Mouse (Mus musculus) heart, embryonic 13.5 days (tissue): ENCODE data around the gene Reck. TPM values are rescaled to one million over a fixed set of nuclear protein-coding genes. Genes with fewer than 3 reads are reported as not detected.

ENCODE experiments used
- ATAC-seq: fragments of 200-750 bp; cut with Nextera tagmentation; 2 replicates; pipeline ENCODE4 v1.8.0; 2017; ENCODE audit warnings: moderate TSS enrichment; ENCODE audit not compliant: insufficient number of reproducible peaks, low FRiP score, low TSS enrichment; ENCODE audit errors: extremely low read depth
- H3K27ac ChIP-seq: fragments of 300-500 bp; sonication (generic); replicated peaks from 2 replicates; pipeline ENCODE4 v1.5.1; 2015; ENCODE audit warnings: moderate library complexity, mild to moderate bottlenecking, inconsistent platforms
- H3K27me3 ChIP-seq: fragments of 300-500 bp; sonication (generic); replicated peaks from 2 replicates; pipeline ENCODE4 v1.6.1; 2015; ENCODE audit warnings: mild to moderate bottlenecking, inconsistent platforms
- H3K36me3 ChIP-seq: fragments of 300-500 bp; sonication (generic); 2 replicates; pipeline ENCODE4 v1.6.1; 2015; ENCODE audit warnings: mild to moderate bottlenecking, inconsistent platforms
- H3K4me1 ChIP-seq: fragments of 300-500 bp; sonication (generic); 2 replicates; pipeline ENCODE4 v1.6.1; 2015; ENCODE audit warnings: inconsistent platforms
- H3K4me2 ChIP-seq: fragments of 300-500 bp; sonication (generic); 2 replicates; pipeline ENCODE4 v1.6.1; 2015; ENCODE audit warnings: inconsistent platforms, mild to moderate bottlenecking, moderate library complexity
- H3K4me3 ChIP-seq: fragments of 300-500 bp; sonication (generic); 2 replicates; pipeline ENCODE4 v1.5.1; 2015; ENCODE audit warnings: moderate library complexity, mild to moderate bottlenecking, inconsistent platforms
- H3K9ac ChIP-seq: fragments of 300-500 bp; sonication (generic); 2 replicates; pipeline ENCODE4 v1.6.1; 2015; ENCODE audit warnings: inconsistent platforms, mild to moderate bottlenecking, moderate library complexity
- H3K9me3 ChIP-seq: fragments of 300-500 bp; sonication (generic); 2 replicates; pipeline ENCODE4 v1.6.1; 2016; ENCODE audit warnings: inconsistent platforms
- WGBS: fragments of 180-500 bp; shearing (Covaris S2); methylation state at CpG from one replicate; pipeline ENCODE4 v1.1.7; 2015; ENCODE audit warnings: mixed read lengths; 5-methylcytosine and 5-hydroxymethylcytosine counted together
- polyA plus RNA-seq: library from polyadenylated mRNA; unstranded; fragments of >200 nt; fragmentation: Nextera tagmentation; extraction: Ambion mirVana; gene quantifications from 2 replicates; pipeline ENCODE4 v1.2.1, GENCODE M21; 2015

The Reck gene
- polyA plus RNA-seq, 1 experiment from 2014 or later = 13.4 TPM

DNA sequence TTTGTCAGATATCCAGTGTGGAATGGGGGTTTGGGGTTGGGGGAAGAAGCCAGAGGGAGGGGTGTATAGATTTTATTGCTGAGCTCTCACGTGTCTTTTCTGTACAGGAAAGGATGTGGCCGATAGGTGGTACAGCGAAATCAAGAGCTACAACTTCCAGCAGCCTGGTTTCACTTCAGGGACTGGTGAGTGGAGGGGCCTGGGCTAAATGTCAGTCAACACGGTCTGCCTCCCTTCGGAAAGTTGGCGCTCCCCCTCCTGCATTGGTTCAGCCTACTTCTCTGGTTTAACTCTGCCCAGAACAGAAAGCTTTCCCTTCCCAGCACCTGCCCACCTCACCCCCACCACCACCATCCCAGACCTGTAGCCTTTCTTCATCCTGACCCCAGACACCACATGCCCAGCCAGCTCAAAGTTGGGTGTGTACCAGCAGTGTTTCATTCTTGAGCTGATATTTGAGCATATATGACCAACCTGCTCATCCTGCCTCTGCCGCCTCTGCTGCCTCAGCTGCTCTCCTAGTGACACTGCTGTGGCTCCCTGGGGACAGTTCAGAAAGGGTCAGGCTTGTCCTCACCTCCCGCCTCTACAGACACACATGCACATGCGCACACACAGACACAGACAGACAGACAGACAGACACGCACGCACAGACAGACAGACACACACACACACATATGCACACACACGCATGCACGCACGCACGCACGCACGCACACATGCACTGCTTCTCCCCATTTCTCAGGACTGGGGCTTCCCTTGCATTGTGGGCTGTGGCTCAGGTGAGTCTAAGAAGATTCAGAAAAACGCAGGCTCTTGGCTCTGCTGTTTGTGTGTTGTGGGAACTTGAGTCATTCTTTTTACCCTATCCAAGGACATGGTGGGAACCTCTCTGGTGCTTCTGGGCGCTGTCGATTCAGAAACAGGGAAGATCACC, 95.3 kb downstream of the Reck start:
- H3K4me3 ChIP-seq = no peak overlapping the region
- peaks cover 59% of the 10 kb centered on the region for H3K4me1 ChIP-seq
- WGBS = 83% methylated on average over 20 of the region's 20 CpGs
- H3K27ac ChIP-seq = 0 out of 2 replicates have a peak overlapping the region, but pooled peaks have one; percentile 24
- no peak overlapping the region for H3K9ac ChIP-seq
- H3K27me3 ChIP-seq = no peaks in the 10 kb centered on the region
- ATAC-seq = no peak
- no peak overlapping the region for H3K4me2 ChIP-seq
- no peaks in the 10 kb centered on the region for H3K9me3 ChIP-seq
- H3K36me3 ChIP-seq = peaks cover 25% of the 10 kb centered on the region

DNA sequence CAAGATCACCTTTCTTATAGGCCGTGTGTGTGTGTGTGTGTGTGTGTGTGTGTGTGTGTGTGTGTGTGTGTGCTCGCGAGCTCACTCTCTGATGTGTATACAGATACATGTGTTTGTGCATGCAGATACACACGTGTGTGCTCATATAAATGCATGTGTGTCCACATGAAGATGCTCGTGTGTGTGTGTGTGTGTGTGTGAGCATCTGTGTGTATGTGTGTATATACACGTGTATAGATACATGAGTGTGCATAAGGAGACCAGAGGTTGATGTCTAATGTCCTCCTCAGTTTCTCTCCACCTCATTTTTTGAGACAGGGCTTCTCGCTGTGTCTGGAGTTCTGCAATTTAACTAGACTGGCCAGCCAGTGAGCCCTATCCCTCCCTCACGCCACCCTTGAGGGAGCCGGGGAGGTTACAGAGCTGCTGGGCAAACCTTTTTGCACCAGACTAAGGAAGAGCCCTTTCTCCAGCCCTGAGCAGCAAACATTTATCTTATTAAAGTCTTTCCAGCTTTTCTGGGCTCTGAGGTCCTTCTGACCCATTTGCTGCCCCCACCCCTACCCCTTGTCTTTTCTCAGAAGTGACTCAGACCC, 96.3 kb downstream of the Reck start:
- Histone ChIP-seq H3K9me3 (no peaks in the 10 kb centered on the region), H3K9ac (peak overlapping the region; percentile 60; the same call in 1 of the 2 replicates), H3K4me2 (peak overlapping the region; percentile 51), H3K36me3 (peaks cover 26% of the 10 kb centered on the region), H3K27me3 (no peaks in the 10 kb centered on the region), H3K4me3 (peak overlapping the region; percentile 20), H3K27ac (peak overlapping the region; percentile 89), H3K4me1 (peaks cover 52% of the 10 kb centered on the region)
- no peak for ATAC-seq
- WGBS = 64% methylated on average over 9 of the region's 9 CpGs

DNA sequence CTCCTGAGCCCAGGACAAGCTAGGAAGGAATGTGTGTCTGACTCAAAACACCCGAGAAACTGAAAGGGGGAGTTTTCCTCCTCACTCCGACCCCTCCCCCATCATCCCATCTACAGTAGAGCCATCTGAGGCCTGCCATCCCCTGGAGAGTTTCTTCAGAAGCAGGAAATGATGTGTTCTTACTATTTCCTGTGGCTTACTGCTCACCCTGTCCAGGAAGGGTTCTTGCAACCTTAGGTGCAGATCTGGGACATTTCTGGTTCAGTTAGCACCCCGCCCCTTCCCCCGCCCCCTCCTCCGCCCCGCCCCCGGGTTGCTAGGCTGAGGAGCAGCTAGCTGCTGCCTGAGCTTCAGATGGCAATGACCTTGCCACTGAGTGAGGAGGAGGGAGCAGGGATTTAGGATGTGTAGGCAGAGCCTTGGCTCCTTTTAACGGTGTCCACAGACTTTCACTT, 96.8 kb downstream of the Reck start:
- peak overlapping the region; percentile 20 for H3K4me3 ChIP-seq
- ATAC-seq = peak; percentile 49; the same call in 1 of the 2 replicates
- H3K9me3 ChIP-seq = no peaks in the 10 kb centered on the region
- H3K4me1 ChIP-seq = peaks cover 52% of the 10 kb centered on the region
- H3K36me3 ChIP-seq = peaks cover 30% of the 10 kb centered on the region
- 7% methylated on average over 8 of the region's 8 CpGs for WGBS
- H3K27me3 ChIP-seq = no peaks in the 10 kb centered on the region
- H3K27ac ChIP-seq = peak overlapping the region; percentile 89
- H3K4me2 ChIP-seq = peak overlapping the region; percentile 51
- H3K9ac ChIP-seq = peak overlapping the region; percentile 60; the same call in 1 of the 2 replicates

DNA sequence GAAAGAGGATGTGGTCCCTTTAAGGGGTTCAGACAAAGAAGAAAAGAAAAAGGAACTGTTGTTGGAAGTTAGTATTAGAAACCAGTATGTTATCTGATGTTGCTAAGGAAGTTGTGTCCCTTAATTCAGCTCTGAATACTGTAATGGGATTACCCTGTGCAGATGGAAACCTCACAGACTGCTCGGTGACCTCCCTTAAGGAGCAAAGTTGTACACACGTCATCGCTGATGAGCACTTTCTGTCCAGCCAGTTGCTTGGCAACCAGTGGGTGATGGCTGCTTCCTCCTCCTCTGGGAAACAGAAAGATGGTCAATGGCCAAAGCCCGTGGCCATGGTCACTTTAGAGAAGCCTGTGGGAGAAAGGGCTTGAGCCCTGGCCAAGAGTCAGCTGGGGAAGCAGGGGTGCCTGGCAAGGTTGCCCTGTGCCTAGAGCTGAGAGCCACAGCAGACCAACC, 98.2 kb downstream of the Reck start:
- H3K4me1 ChIP-seq = peaks cover 50% of the 10 kb centered on the region
- H3K27me3 ChIP-seq = no peaks in the 10 kb centered on the region
- H3K9me3 ChIP-seq = no peaks in the 10 kb centered on the region
- peaks cover 34% of the 10 kb centered on the region for H3K36me3 ChIP-seq
- 45% methylated on average over 4 of the region's 4 CpGs for WGBS
- H3K27ac ChIP-seq = 0 out of 2 replicates have a peak overlapping the region, but pooled peaks have one; percentile 43
- H3K4me2 ChIP-seq = no peak overlapping the region
- H3K4me3 ChIP-seq = no peak overlapping the region
- no peak overlapping the region for H3K9ac ChIP-seq
- no peak for ATAC-seq

DNA sequence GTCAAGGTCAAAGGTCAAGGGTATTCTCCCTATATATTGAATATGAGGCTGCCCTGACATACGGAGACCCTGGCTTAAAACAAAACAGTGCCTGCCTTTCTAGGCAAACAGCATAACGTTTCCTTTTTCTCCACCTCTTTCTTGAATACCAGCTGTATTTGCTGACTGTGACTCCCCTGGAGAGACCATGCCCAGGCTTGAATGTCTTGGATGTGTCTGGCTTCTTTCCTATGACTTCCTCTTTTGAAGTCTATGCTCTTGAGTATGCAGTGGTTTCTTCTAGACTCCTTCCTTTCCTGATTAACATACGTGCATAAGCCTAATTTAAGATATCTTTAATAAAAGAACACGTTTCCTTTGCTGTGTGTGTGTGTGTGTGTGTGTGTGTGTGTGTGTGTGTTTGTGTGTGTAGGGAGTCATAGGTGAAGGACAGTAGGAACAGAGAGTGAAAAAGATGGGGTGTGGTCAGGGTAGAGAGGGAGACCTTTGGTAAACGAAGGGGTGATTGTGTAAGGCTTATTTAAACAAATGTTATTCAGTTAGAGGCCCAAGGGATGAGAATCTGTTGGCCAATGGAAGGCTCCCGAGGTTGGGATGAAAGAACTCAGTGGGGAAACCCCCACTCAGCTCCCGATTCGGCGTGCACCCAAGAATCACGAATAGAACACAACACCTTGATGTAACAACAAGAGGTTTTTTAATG, 99.7 kb downstream of the Reck start:
- peaks cover 34% of the 10 kb centered on the region for H3K36me3 ChIP-seq
- no peaks in the 10 kb centered on the region for H3K27me3 ChIP-seq
- no peak overlapping the region for H3K4me3 ChIP-seq
- H3K9me3 ChIP-seq = no peaks in the 10 kb centered on the region
- H3K4me2 ChIP-seq = no peak overlapping the region
- 82% methylated on average over 10 of the region's 10 CpGs for WGBS
- no peak for ATAC-seq
- peaks cover 50% of the 10 kb centered on the region for H3K4me1 ChIP-seq
- H3K9ac ChIP-seq = no peak overlapping the region
- no peak overlapping the region for H3K27ac ChIP-seq

DNA sequence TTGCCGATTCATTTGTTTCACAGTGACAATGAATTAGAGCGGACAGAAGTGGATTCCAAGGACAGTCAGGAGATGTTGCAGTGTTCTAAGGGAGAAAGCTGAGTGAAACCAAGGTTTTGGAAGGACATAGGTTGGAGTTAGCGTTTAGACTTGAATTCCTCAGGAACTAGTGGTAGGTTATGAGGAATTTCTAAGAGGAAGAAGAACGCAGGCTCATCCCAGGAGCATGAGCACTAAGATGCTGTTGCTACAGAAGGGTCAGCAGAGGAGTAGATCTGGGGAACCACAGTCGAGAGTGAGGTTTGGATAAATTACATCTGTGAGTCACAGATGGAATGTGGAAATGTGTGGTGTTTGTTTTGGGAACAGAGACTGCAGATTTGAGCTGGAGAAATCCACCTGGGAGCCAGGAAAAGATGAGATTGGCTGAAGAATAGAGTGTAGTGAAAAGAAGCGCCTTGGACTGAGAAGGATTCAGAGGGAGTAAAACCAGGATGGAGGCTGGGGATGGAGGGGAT, 101.0 kb downstream of the Reck start:
- Histone ChIP-seq H3K36me3 (peaks cover 23% of the 10 kb centered on the region), H3K9ac (no peak overlapping the region), H3K4me2 (no peak overlapping the region), H3K27me3 (no peaks in the 10 kb centered on the region), H3K4me3 (no peak overlapping the region), H3K4me1 (peaks cover 47% of the 10 kb centered on the region), H3K27ac (no peak overlapping the region), H3K9me3 (no peaks in the 10 kb centered on the region)
- 78% methylated on average over 6 of the region's 6 CpGs for WGBS
- no peak for ATAC-seq

DNA sequence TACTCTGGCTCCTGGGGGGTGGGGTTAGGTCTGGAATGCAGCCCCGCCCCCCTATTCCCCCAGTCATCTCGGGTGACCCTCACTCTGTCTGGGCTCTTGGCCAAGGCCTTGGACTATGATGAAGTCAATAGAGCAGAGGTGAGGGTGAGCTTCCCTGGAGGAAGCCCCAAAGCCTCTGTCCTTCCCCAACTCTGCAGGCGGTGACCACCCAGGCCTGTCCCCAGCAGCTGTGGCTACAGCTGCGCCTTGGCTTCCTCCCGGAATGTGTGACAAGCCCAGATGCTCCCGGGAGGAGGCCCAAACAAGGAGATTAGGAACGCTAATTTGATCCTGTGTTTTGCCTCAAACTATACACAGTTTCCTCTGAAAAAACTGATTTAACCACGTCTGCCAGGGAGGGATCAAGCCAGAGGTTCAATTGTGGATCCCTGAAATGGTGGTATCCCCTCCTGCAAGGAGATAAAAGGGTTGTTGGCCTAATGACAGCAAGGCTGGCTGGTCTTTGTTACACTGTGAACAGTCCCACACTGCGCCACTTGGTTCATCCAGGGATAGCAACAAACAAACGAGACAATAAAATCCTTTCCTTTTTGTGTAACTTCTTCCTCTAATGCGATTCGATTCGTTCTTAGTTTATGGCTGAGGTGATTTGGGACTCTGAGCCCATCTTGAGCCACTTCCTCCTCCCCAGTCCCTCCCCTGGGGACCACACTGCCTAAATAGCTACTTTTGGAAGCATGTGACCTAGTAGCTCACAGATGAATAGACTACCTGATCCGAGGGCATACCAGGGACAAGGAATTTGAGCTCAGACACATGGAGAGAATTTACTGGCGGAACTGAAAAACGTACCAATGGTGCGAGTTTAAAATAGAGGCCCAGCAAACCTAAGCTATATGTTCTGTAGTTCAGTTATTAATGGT, 103.5 kb downstream of the Reck start:
- H3K4me1 ChIP-seq = peaks cover 28% of the 10 kb centered on the region
- peaks cover 5% of the 10 kb centered on the region; the same call in 1 of the 2 replicates for H3K27me3 ChIP-seq
- H3K9me3 ChIP-seq = no peaks in the 10 kb centered on the region
- peak overlapping the region; percentile 59 for H3K27ac ChIP-seq
- H3K4me2 ChIP-seq = no peak overlapping the region
- H3K4me3 ChIP-seq = no peak overlapping the region
- peak overlapping the region; percentile 66 for H3K9ac ChIP-seq
- WGBS = 34% methylated on average over 17 of the region's 17 CpGs
- ATAC-seq = 0 out of 2 replicates have a peak, but pooled peaks have one; percentile 16
- H3K36me3 ChIP-seq = peaks cover 23% of the 10 kb centered on the region

DNA sequence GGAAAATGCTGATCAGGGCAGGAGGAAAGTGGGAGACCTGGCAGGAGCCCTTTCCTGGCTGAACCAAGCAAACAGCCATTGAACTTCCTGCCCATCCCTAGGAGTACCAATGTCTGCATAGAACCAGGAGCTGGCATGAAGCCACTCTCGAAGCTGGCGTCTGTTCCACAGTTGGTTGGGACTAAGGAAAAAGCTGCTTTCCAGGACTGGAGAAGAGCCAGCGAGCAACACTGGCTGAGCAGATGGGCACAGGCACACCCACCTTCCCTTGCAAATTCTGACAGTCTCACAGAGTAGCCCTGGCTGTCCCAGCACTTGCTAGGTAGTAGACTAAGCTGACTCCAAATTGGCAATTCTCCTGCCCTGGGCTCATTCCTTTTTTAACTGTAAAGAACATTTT, 104.4 kb downstream of the Reck start:
- Histone ChIP-seq H3K9me3 (no peaks in the 10 kb centered on the region), H3K4me2 (no peak overlapping the region), H3K9ac (no peak overlapping the region), H3K4me1 (peaks cover 25% of the 10 kb centered on the region), H3K4me3 (no peak overlapping the region), H3K36me3 (peaks cover 16% of the 10 kb centered on the region), H3K27ac (no peak overlapping the region), H3K27me3 (peaks cover 7% of the 10 kb centered on the region; the same call in 1 of the 2 replicates)
- ATAC-seq = no peak
- 78% methylated on average over 3 of the region's 3 CpGs for WGBS

DNA sequence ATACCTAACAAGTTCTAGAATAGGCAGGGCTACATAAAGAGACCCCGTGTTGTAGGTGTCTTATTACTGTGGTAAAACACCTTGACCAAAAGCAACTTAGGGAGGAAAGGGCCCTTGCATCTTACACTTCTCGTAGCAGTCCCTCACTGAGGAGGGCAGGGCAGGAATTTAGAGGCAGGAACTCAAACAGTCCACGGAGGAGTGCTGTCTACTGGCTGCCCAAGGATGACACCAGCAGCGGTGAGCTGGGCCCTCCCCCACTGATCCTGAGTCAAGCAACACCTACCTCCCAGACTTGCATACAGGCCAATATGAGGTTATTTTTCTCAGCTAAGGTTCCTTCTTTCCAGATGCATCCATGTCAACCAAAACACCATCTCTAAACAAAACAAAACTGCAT, 104.9 kb downstream of the Reck start:
- H3K27me3 ChIP-seq = peaks cover 7% of the 10 kb centered on the region; the same call in 1 of the 2 replicates
- no peak overlapping the region for H3K9ac ChIP-seq
- no peak overlapping the region for H3K4me3 ChIP-seq
- H3K4me1 ChIP-seq = peaks cover 25% of the 10 kb centered on the region
- 87% methylated on average over 4 of the region's 4 CpGs for WGBS
- H3K36me3 ChIP-seq = peaks cover 12% of the 10 kb centered on the region
- no peaks in the 10 kb centered on the region for H3K9me3 ChIP-seq
- ATAC-seq = no peak
- H3K27ac ChIP-seq = no peak overlapping the region
- no peak overlapping the region for H3K4me2 ChIP-seq

DNA sequence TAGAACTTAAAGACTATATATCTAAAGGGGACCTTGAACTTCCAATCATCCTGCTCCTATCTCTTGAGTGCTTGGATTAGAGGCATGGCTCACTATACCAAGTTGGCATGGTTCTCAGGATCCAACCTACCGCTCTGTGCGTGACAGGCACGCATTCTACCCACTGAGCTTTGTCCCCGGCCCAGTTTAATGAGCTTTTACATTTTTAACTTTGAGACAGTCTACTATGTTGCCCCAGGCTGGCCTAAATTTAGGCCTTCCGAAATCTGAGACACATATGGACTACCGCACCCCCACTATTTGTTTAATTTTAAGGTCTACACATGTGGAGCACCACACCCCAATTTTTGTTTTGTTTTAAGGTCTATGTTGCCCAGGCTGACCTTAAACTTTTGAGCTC, 105.5 kb downstream of the Reck start:
- WGBS = 91% methylated on average over 6 of the region's 6 CpGs
- Histone ChIP-seq H3K4me2 (no peak overlapping the region), H3K36me3 (peaks cover 12% of the 10 kb centered on the region), H3K4me1 (peaks cover 25% of the 10 kb centered on the region), H3K4me3 (no peak overlapping the region), H3K9ac (no peak overlapping the region), H3K27ac (no peak overlapping the region), H3K9me3 (no peaks in the 10 kb centered on the region), H3K27me3 (peaks cover 7% of the 10 kb centered on the region; the same call in 1 of the 2 replicates)
- no peak for ATAC-seq
